Comparison of ENCODE assay signal across 9 mouse cellular contexts in genomic region chr14:34569534-34570194, GRCm38 (mm10). TPM values are rescaled to one million over a fixed set of nuclear protein-coding genes. Genes with fewer than 3 reads are reported as not detected.
A peak's percentile ranks its signal among the peaks of the same experiment; 100 is the strongest.
DNase-seq lines count a peak whose midpoint lies in the region; ATAC-seq and TF ChIP-seq lines count a peak whose summit lies in the region.
"Had no signal": no experiment of that assay in that cellular context is flagged by ENCODE, and none has a peak within 500 bp of the region (broad histone marks: within the 10 kb centered on the region; RNA-seq: fewer than 3 reads in every experiment).

No protein-coding gene starts in this region.

- peak overlapping the region; percentile 32 for H3K4me3 ChIP-seq in heart, embryonic 13.5 days
- H3K4me3 ChIP-seq in heart, postnatal 0 days (ENCODE audit: low read depth, low read length) = peak overlapping the region; percentile 12
- H3K4me3 ChIP-seq in midbrain, embryonic 12.5 days = peak overlapping the region; percentile 33

- no peak for TF ChIP-seq POLR2A in brain, embryonic 14.5 days (IDR thresholded peaks at IDR 0.05; ENCODE audit: borderline replicate concordance, extremely low read depth, insufficient read depth, insufficient read length, poor library complexity, severe bottlenecking)

- 24% methylated on average over 27 of the region's 27 CpGs for WGBS in heart, embryonic 13.5 days
- 18% methylated on average over 27 of the region's 27 CpGs for WGBS in heart, postnatal 0 days
- WGBS in midbrain, embryonic 12.5 days = 40% methylated on average over 27 of the region's 27 CpGs

- no peaks in the 10 kb centered on the region for H3K27me3 ChIP-seq in heart, embryonic 13.5 days (replicated peaks)
- H3K27me3 ChIP-seq in heart, postnatal 0 days (ENCODE audit: control insufficient read depth, insufficient read depth, low read length) = no peaks in the 10 kb centered on the region
- peaks cover 6% of the 10 kb centered on the region for H3K27me3 ChIP-seq in midbrain, embryonic 12.5 days

- peak overlapping the region; percentile 68 for H3K4me2 ChIP-seq in heart, embryonic 13.5 days
- H3K4me2 ChIP-seq in heart, postnatal 0 days (ENCODE audit: low read depth, low read length) = peak overlapping the region; percentile 47
- peak overlapping the region; percentile 57 for H3K4me2 ChIP-seq in midbrain, embryonic 12.5 days (replicated peaks)

- no peak for ATAC-seq in heart, embryonic 13.5 days (ENCODE audit: extremely low read depth, insufficient number of reproducible peaks, low FRiP score, low TSS enrichment)
- ATAC-seq in heart, postnatal 0 days (ENCODE audit: insufficient read depth, low read depth) = no peak
- ATAC-seq in midbrain, embryonic 12.5 days (ENCODE audit: low FRiP score, low read depth) = peak; percentile 10; the same call in 1 of the 2 replicates

- H3K9me3 ChIP-seq in heart, embryonic 13.5 days = no peaks in the 10 kb centered on the region
- H3K9me3 ChIP-seq in heart, postnatal 0 days (replicated peaks; ENCODE audit: control insufficient read depth, low read length) = no peaks in the 10 kb centered on the region
- H3K9me3 ChIP-seq in midbrain, embryonic 12.5 days = no peaks in the 10 kb centered on the region
- H3K9me3 ChIP-seq: G1E had no signal

- peaks cover 95% of the 10 kb centered on the region for H3K4me1 ChIP-seq in heart, embryonic 13.5 days
- peaks cover 44% of the 10 kb centered on the region for H3K4me1 ChIP-seq in heart, postnatal 0 days (ENCODE audit: control insufficient read depth, insufficient read depth)
- peaks cover 3% of the 10 kb centered on the region; the same call in 1 of the 2 replicates for H3K4me1 ChIP-seq in midbrain, embryonic 12.5 days

- no peak for DNase-seq in heart, postnatal 25 days (ENCODE audit: low spot score)
- peak; percentile 28 for DNase-seq in brain, embryonic 14.5 days (ENCODE audit: low read depth)
- no peak for DNase-seq in heart, postnatal 0 days (ENCODE audit: low spot score)
- no peak for DNase-seq in thymus, postnatal 4 days
- DNase-seq in left cerebral cortex, postnatal 25 days (ENCODE audit: low spot score in 2 of 2) = no peak
- DNase-seq in adrenal gland, postnatal 14 days = no peak

- no peak for TF ChIP-seq CTCF in brain, embryonic 14.5 days (IDR thresholded peaks at IDR 0.05; ENCODE audit: borderline replicate concordance, extremely low read depth, insufficient read depth, insufficient read length)
- TF ChIP-seq CTCF in heart, postnatal 0 days (IDR thresholded peaks at IDR 0.05; ENCODE audit: low read depth) = no peak

- intact Hi-C loops in heart, postnatal 25 days (cut with DNase I) = loop anchor here (5.0 kb wide), 2 partner anchors 112 to 197 kb away; partner anchors contain the start of gene Sncg
- intact Hi-C loops in left cerebral cortex, postnatal 25 days (cut with DNase I) = loop anchor here (5.0 to 10.0 kb wide), 3 partner anchors 112 to 495 kb away; no protein-coding TSS in a partner anchor

- no peak for TF ChIP-seq EP300 in heart, postnatal 0 days (IDR thresholded peaks at IDR 0.05; ENCODE audit: low read depth)

- H3K36me3 ChIP-seq in heart, embryonic 13.5 days = peaks cover 16% of the 10 kb centered on the region
- 0 out of 2 replicates have a peak, but pooled peaks cover 4% of the 10 kb centered on the region for H3K36me3 ChIP-seq in heart, postnatal 0 days (replicated peaks; ENCODE audit: control insufficient read depth, insufficient read depth, low read length)
- no peaks in the 10 kb centered on the region for H3K36me3 ChIP-seq in midbrain, embryonic 12.5 days
- H3K36me3 ChIP-seq: G1E had no signal

- peak overlapping the region; percentile 95 for H3K27ac ChIP-seq in heart, embryonic 13.5 days (replicated peaks)
- H3K27ac ChIP-seq in heart, postnatal 0 days (ENCODE audit: low read depth) = peak overlapping the region; percentile 74
- H3K27ac ChIP-seq in midbrain, embryonic 12.5 days (replicated peaks) = no peak overlapping the region

- peak overlapping the region; percentile 74 for H3K9ac ChIP-seq in heart, embryonic 13.5 days
- 0 out of 2 replicates have a peak overlapping the region, but pooled peaks have one; percentile 21 for H3K9ac ChIP-seq in heart, postnatal 0 days (replicated peaks; ENCODE audit: low read depth, low read length)
- H3K9ac ChIP-seq in midbrain, embryonic 12.5 days (replicated peaks) = peak overlapping the region; percentile 28; the same call in 1 of the 2 replicates

RNA-seq across cellular contexts. Expression of gene Ldb3, which starts 18.8 kb away (rescaled TPM):
- 226 and 249 TPM in 2 replicates for polyA plus RNA-seq in heart, embryonic 13.5 days (2015; fragmentation: Nextera tagmentation; extraction: Ambion mirVana)
- 1,000 to 10,000 TPM; 1,007 to 1,096 TPM for total RNA-seq in heart, postnatal 25 days (2021)
- polyA plus RNA-seq in brain, embryonic 14.5 days (2012; rRNA removed) = 0.83 and 0.92 TPM in 2 replicates
- 518 and 526 TPM in 2 replicates for total RNA-seq in heart, postnatal 0 days (2014; rRNA removed; ENCODE audit: low replicate concordance)
- polyA plus RNA-seq in heart, postnatal 0 days (2015; fragmentation: Nextera tagmentation; extraction: Ambion mirVana) = 376 and 380 TPM in 2 replicates
- polyA plus RNA-seq in midbrain, embryonic 12.5 days (2016; fragmentation: Nextera tagmentation; extraction: Ambion mirVana) = 0.13 and 0.16 TPM in 2 replicates
- 1 to 10 TPM; 2.0 to 2.4 TPM for total RNA-seq in left cerebral cortex, postnatal 25 days (2021)
- 0.44 and 1.2 TPM in 2 replicates for total RNA-seq in adrenal gland, postnatal 14 days (2021)
- polyA plus RNA-seq: G1E had no signal

RNA-seq across cellular contexts. Expression of gene Opn4, which starts 30.3 kb away (rescaled TPM):
- 4.8 and 5.8 TPM in 2 replicates for polyA plus RNA-seq in heart, embryonic 13.5 days (2015; fragmentation: Nextera tagmentation; extraction: Ambion mirVana)
- 1 to 10 TPM; 2.6 to 2.9 TPM for total RNA-seq in heart, postnatal 25 days (2021)
- not detected in 2 replicates for polyA plus RNA-seq in brain, embryonic 14.5 days (2012; rRNA removed)
- 5.9 and 8.6 TPM in 2 replicates for total RNA-seq in heart, postnatal 0 days (2014; rRNA removed; ENCODE audit: low replicate concordance)
- polyA plus RNA-seq in heart, postnatal 0 days (2015; fragmentation: Nextera tagmentation; extraction: Ambion mirVana) = 8.4 and 8.7 TPM in 2 replicates
- polyA plus RNA-seq in midbrain, embryonic 12.5 days (2016; fragmentation: Nextera tagmentation; extraction: Ambion mirVana) = 0.51 TPM in 1 of 2 replicates, not detected in the other
- not detected for total RNA-seq in left cerebral cortex, postnatal 25 days (2021)
- not detected in 2 replicates for total RNA-seq in adrenal gland, postnatal 14 days (2021)
- polyA plus RNA-seq: G1E had no signal

RNA-seq across cellular contexts. Expression of gene 9230112D13Rik, which starts 47.1 kb away (rescaled TPM):
- not detected in 2 replicates for polyA plus RNA-seq in heart, embryonic 13.5 days (2015; fragmentation: Nextera tagmentation; extraction: Ambion mirVana)
- not detected for total RNA-seq in heart, postnatal 25 days (2021)
- not detected in 2 replicates for polyA plus RNA-seq in brain, embryonic 14.5 days (2012; rRNA removed)
- not detected in 2 replicates for total RNA-seq in heart, postnatal 0 days (2014; rRNA removed; ENCODE audit: low replicate concordance)
- polyA plus RNA-seq in heart, postnatal 0 days (2015; fragmentation: Nextera tagmentation; extraction: Ambion mirVana) = not detected in 2 replicates
- not detected in 2 replicates for polyA plus RNA-seq in midbrain, embryonic 12.5 days (2016; fragmentation: Nextera tagmentation; extraction: Ambion mirVana)
- total RNA-seq in left cerebral cortex, postnatal 25 days (2021) = not detected
- total RNA-seq in adrenal gland, postnatal 14 days (2021) = not detected in 2 replicates
- total RNA-seq: G1E had no signal
- polyA plus RNA-seq: G1E had no signal

Comparison
In these comparisons a context has a peak if more than half of its experiments do, and no peak if none do; other contexts are left out.
1. H3K9ac ChIP-seq: peak in every context shown above with its lines; median percentile 74 in heart, embryonic 13.5 days; 28 in midbrain, embryonic 12.5 days; 21 in heart, postnatal 0 days.
2. RNA of gene Ldb3, which starts 18.8 kb away (total RNA-seq): 1,007 to 1,096 TPM in heart, postnatal 25 days and 518 to 526 TPM in heart, postnatal 0 days; 2.0 to 2.4 TPM in left cerebral cortex, postnatal 25 days and 0.44 to 1.2 TPM in adrenal gland, postnatal 14 days; every median in the first group is over 100 times any median in the second.
3. Peak in every context shown above with its lines, with median percentiles within 50 percentile points of each other: H3K4me2 ChIP-seq and H3K4me3 ChIP-seq.